Mouse (Mus musculus) olfactory bulb, adult 2 months (tissue): ENCODE data around the gene Colgalt1. TPM values are rescaled to one million over a fixed set of nuclear protein-coding genes. Genes with fewer than 3 reads are reported as not detected.
A peak's percentile ranks its signal among the peaks of the same experiment; 100 is the strongest.

Source experiments
- H3K27ac ChIP-seq: fragments of 200-500 bp; 2 replicates; pipeline ENCODE4 v1.5.1; 2012; ENCODE audit warnings: low read depth, low read length; ENCODE audit not compliant: insufficient read depth
- H3K4me1 ChIP-seq: fragments of 200-500 bp; 2 replicates; pipeline ENCODE4 v1.6.1; 2012; ENCODE audit warnings: low read length; ENCODE audit not compliant: control insufficient read depth, insufficient read depth
- H3K4me3 ChIP-seq: fragments of 200-500 bp; 2 replicates; pipeline ENCODE4 v1.5.1; 2012; ENCODE audit warnings: mild to moderate bottlenecking, low read depth, low read length, moderate library complexity; ENCODE audit not compliant: insufficient read depth
- CTCF ChIP-seq: fragments of 200-500 bp; IDR thresholded peaks from 2 replicates; pipeline ENCODE4 v1.5.1; 2012; ENCODE audit warnings: low read depth, mild to moderate bottlenecking, low read length, moderate library complexity; ENCODE audit not compliant: insufficient read depth
- POLR2A ChIP-seq: fragments of 200-500 bp; IDR thresholded peaks from 2 replicates; pipeline ENCODE4 v1.6.1; 2012; ENCODE audit warnings: mild to moderate bottlenecking, low read depth, low read length, moderate library complexity; ENCODE audit not compliant: insufficient read depth
- WGBS: fragments of 180-500 bp; shearing (Covaris S2); methylation state at CpG from one replicate; pipeline ENCODE4 v1.1.7; 2018; 5-methylcytosine and 5-hydroxymethylcytosine counted together
- polyA plus RNA-seq: library from polyadenylated mRNA; stranded (reverse); fragments of >200 nt; gene quantifications from 2 replicates; pipeline ENCODE4 v1.2.4, GENCODE M21; 2012; ENCODE audit warnings: low replicate concordance; ENCODE audit not compliant: missing spikeins, insufficient read depth, insufficient read length

The Colgalt1 gene
- 143 TPM in 1 of 2 replicates, not detected in the other for polyA plus RNA-seq

DNA sequence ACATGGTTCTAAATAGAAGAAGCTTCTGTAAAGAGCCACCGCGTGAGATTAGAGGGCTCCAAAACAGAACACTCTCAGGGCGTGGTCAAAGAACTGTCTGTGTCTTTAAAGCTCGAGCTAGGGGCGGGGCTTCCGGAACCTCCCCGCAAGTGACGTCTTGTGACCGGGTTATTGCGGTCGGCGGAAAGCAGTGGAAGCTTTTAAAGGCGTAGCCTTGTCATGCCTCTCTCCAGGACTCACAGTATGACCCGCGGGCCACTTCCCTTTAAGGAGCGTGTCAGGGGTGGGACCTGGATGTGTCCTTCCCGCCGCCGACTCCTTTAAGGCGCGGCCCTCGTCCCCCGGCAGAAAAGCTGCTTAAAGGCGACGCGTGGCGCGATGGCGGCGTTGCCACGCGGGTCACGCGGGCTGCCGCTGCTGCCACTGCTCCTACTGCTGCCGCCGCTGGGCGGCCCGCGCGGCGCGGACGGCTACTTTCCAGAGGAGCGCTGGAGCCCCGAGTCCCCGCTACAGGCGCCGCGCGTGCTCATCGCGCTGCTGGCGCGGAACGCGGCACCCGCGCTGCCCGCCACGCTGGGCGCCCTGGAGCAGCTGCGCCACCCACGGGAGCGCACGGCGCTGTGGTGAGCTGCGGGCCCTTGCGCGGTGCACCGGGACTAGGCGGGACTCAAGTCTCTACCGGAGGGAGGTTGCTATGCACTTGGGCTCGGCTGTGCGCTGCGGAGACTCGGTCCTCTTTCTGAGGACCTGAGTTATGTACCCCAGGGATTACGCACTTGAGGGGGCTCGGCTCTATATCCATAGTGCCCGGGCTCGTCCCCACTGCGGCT lies at the start of gene Colgalt1:
TSS of gene Colgalt1 (plus strand) at position 177 of the 830 bp plus-strand sequence.
- WGBS, result under 1% methylated on average over 82 of the region's 82 CpGs
- peak; percentile 32 for TF ChIP-seq CTCF
- TF ChIP-seq POLR2A, result peak; percentile 88
- H3K4me1 ChIP-seq, result peaks cover 9% of the 10 kb centered on the region
- peak within 1 kb of the TSS; percentile 52 for H3K27ac ChIP-seq
- peak within 1 kb of the TSS; percentile 63 for H3K4me3 ChIP-seq

DNA sequence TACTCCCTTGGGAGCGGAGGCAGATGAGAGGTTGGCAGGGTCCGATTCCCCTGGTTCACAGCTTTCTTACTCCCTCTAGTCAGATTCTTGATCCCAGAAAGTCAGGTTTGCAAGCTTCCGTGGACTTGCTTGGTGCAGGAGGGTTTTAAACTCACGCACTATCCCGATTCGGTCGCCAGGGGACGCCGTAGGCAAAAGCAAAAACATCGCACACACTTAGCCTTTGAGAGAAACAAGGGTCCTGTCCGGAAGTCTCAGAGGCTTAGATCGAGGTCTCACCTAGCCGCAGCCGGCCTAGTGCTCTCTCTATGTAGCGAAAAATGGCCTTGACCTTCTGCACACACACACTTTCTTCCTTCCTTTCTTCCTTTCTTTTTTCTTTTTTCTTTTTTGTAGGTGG lies 49.4 kb upstream of the Colgalt1 start:
- Histone ChIP-seq H3K4me3 (no peak overlapping the region), H3K27ac (no peak overlapping the region), H3K4me1 (peaks cover 16% of the 10 kb centered on the region)
- TF ChIP-seq POLR2A, result no peak
- peak; percentile 95 for TF ChIP-seq CTCF
- 5% methylated on average over 15 of the region's 15 CpGs for WGBS

DNA sequence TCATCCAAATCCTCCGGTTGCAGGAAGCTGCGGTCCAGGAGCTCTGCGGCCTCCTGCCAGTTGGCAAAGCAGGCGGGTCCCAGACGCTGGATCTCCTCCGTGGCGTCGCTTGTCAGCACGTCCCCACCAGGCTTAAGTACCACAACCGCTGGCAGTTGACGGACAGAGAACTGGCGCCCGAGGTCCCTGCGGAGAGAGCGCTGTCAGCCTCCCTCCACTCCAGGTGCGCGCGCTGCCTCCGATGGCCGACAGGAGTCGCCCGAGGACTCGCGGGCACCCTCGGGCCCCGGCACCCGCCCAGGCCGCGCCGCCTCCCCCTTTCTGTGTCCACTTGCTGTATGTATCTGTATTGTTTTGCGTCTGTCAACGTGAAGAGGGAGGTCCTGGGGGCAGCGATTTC lies 48.0 kb upstream of the Colgalt1 start:
- Histone ChIP-seq H3K4me3 (peak overlapping the region; percentile 18), H3K4me1 (peaks cover 16% of the 10 kb centered on the region), H3K27ac (no peak overlapping the region)
- WGBS, result under 1% methylated on average over 33 of the region's 33 CpGs
- TF ChIP-seq POLR2A (no peak), CTCF (peak; percentile 74; the same call in 1 of the 2 replicates)

DNA sequence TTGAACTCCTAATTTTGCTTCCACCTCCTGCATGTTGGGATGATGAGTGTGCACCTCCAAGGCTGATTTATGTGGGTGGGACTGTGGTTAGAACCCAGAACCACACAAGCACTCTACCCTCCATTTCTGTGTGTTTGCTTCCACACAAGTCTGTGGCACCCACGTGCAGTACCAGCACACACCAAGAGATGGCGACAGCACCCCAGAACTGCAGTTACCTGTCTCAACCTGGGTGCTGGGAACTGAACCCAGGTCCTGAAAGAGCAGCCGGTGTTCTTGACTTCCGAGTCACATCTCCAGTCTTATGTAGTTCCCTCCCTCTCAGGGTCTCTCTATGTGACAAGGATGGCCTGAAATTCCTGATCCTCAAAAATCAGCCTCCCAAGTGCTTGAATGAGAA lies 46.8 kb upstream of the Colgalt1 start:
- no peak overlapping the region for H3K27ac ChIP-seq
- TF ChIP-seq CTCF, result no peak
- TF ChIP-seq POLR2A, result no peak
- WGBS, result 90% methylated on average over 4 of the region's 4 CpGs
- H3K4me1 ChIP-seq, result peaks cover 15% of the 10 kb centered on the region
- H3K4me3 ChIP-seq, result no peak overlapping the region

DNA sequence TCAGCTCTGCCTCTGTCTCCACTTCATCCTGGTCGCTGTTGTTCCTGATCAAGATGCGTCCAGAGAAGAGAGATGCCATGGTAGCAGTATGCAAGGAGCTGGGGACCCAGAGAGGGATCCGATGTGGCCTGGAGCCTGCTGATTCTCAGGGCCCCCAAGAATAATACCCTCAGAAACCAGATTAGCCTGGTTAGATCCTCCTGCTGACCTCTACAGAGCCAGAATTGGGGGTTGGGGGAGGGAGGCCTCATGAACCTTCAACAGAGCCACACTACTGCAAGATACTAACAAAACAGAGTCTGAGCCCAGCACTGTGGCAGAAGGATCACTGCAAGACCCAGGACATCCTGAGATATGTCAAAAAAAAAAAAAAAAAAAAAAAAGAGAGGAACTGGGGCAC lies 44.3 kb upstream of the Colgalt1 start, which contains the start of gene Nxnl1:
TSS of gene Nxnl1 (minus strand) at position 101 of the 400 bp plus-strand sequence.
- WGBS, result 82% methylated on average over 3 of the region's 3 CpGs

DNA sequence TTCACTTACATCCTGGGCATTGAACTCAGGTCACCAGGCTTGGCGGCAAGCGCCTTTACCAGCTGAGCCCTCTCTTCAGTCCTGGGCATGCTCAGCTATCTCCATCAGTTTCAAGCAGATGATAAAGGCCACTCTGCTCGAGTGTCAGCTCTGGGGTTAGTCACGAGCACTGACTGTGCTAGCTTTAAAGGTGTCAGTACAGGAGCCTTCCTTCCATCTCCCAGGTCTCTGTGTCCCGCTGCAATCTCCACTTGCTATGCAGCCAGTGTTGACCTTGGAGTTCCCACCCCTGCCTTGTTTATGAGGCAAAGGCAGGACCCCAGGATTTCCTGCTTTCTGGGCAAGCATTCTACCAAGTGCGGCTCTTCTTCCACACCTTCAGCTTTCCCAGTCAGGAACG lies 43.2 kb upstream of the Colgalt1 start:
- peaks cover 19% of the 10 kb centered on the region for H3K4me1 ChIP-seq
- no peak overlapping the region for H3K4me3 ChIP-seq
- no peak for TF ChIP-seq POLR2A
- TF ChIP-seq CTCF, result no peak
- WGBS, result 88% methylated on average over 7 of the region's 7 CpGs
- peak overlapping the region; percentile 50 for H3K27ac ChIP-seq

More for the DNA sequence above, 44.3 kb upstream of the Colgalt1 start, which contains the start of gene Nxnl1:
- TF ChIP-seq CTCF, result no peak
- no peak for TF ChIP-seq POLR2A
- Histone ChIP-seq H3K27ac (no peak within 1 kb of the TSS), H3K4me1 (peaks cover 15% of the 10 kb centered on the region), H3K4me3 (no peak within 1 kb of the TSS)

DNA sequence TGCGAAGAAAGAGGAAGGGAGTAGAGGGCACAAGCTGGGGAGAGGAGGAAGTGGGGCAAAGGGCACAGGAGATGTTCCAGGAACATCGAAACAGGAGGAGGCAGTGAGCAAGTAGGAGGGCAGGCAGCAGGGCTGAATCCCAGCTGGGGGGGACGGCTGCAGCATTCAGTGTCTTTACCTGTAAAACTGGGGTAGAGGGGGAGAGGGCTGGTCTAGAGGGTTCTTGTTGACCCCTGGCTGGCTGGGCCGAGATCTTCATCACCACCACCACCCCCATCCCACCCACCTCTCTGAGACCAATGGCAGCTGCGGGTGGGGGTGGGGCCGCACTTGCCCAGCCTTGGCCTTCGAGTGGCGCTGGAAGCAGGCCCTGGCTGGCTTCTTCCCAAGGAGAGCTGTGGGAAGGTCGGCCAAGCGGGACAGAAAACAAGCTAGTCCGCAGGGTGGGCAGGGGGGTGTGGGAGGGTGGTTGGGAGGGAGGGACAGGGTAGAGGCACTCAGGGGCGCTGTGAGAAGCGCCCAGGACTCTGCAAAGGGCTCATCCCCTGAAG lies 42.3 kb upstream of the Colgalt1 start, which contains the start of gene Slc27a1:
TSS of gene Slc27a1 (plus strand) at position 496 of the 551 bp plus-strand sequence.
- Histone ChIP-seq H3K27ac (peak within 1 kb of the TSS; percentile 98), H3K4me1 (peaks cover 20% of the 10 kb centered on the region), H3K4me3 (peak within 1 kb of the TSS; percentile 82)
- TF ChIP-seq CTCF (no peak), POLR2A (no peak)
- 28% methylated on average over 13 of the region's 13 CpGs for WGBS

DNA sequence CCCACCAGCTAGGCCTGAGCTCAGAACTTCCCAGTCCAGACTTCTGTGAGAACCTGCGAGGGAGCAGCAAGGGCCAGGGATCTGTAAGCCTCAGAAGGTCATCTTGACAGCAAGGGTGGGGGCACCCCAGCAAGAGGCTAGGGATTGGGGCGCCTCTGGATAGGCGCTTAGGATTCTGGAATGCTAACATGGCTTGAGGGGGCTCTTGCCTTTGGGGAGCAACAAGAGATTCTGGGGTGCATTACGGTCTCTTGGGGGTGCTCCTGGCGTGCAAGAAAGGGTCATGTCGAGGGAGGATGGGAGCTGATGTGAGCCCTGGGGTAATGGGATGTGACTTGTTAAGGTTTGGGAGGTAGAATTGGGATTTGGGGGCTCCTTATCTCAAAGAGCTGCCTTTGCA lies 41.9 kb upstream of the Colgalt1 start:
- peak overlapping the region; percentile 98 for H3K27ac ChIP-seq
- TF ChIP-seq CTCF (no peak), POLR2A (no peak)
- peak overlapping the region; percentile 82 for H3K4me3 ChIP-seq
- peaks cover 20% of the 10 kb centered on the region for H3K4me1 ChIP-seq
- 36% methylated on average over 6 of the region's 6 CpGs for WGBS
